Mouse (Mus musculus) left cerebral cortex, postnatal 36 days (tissue): ENCODE data around the gene Socs7. TPM values are rescaled to one million over a fixed set of nuclear protein-coding genes. Genes with fewer than 3 reads are reported as not detected.
A peak's percentile ranks its signal among the peaks of the same experiment; 100 is the strongest.
"Not testable (repeated sequence)": the region's sequence is repeated elsewhere in the genome, so short reads cannot be mapped to it uniquely, and the experiment has no call there.

Experiments used
- DNase-seq, 2 experiments: peaks; one replicate each; pipeline ENCODE4 v3.0.0; 2021 to 2022; ENCODE audit warnings: low spot score in 2 of 2, mixed read lengths in 1 of 2
- intact Hi-C: fragments of 180-260 bp; cut with DNase I; formaldehyde crosslinking; loops from one replicate; pipeline ENCODE4 v1.15.1; 2025
- total RNA-seq, 2 experiments: library from RNA; stranded (reverse); gene quantifications; 2 replicates each; pipeline ENCODE4 v1.2.3; 2021

Gene Socs7
- total RNA-seq, 2 experiments from 2014 or later, result 78.0 to 87.2 TPM

GRCm38 (mm10) chr11:97338302-97338976 lies 23.9 kb upstream of the Socs7 start:
- intact Hi-C loops, result loop anchor here (10.0 kb wide), 1 partner anchor 274 kb away; no protein-coding TSS in a partner anchor
- no peak for DNase-seq

GRCm38 (mm10) chr11:97338977-97339315 lies 23.4 kb upstream of the Socs7 start:
- DNase-seq, result peak; percentile 16 to 29
- intact Hi-C loops, result loop anchor here (10.0 kb wide), 1 partner anchor 274 kb away; no protein-coding TSS in a partner anchor

GRCm38 (mm10) chr11:97343175-97343574 lies 19.2 kb upstream of the Socs7 start:
- DNase-seq, result no peak

GRCm38 (mm10) chr11:97343619-97344018 lies 18.7 kb upstream of the Socs7 start:
- intact Hi-C loops, result no loop called here
- no peak for DNase-seq

More at GRCm38 (mm10) chr11:97343175-97343574, 19.2 kb upstream of the Socs7 start:
- intact Hi-C loops, result no loop called here

- intact Hi-C loops, result no loop called here
Observed at GRCm38 (mm10) chr11:97345446-97345845, 16.9 kb upstream of the Socs7 start.

GRCm38 (mm10) chr11:97346383-97346782 lies 16.0 kb upstream of the Socs7 start:
- no peak for DNase-seq
- intact Hi-C loops, result no loop called here

More at GRCm38 (mm10) chr11:97345446-97345845, 16.9 kb upstream of the Socs7 start:
- DNase-seq, result no peak

GRCm38 (mm10) chr11:97347291-97347690 lies 15.1 kb upstream of the Socs7 start:
- intact Hi-C loops, result no loop called here
- DNase-seq, result no peak

GRCm38 (mm10) chr11:97350035-97350434 lies 12.3 kb upstream of the Socs7 start:
- intact Hi-C loops, result no loop called here
- DNase-seq, result peak; percentile 37 to 55

- intact Hi-C loops, result no loop called here
Observed at GRCm38 (mm10) chr11:97352027-97352684, 10.2 kb upstream of the Socs7 start, which contains the start of gene Gpr179. TSS of gene Gpr179 (minus strand) at chr11:97352077.

GRCm38 (mm10) chr11:97352935-97353597 lies 9.3 kb upstream of the Socs7 start:
- no peak for DNase-seq
- intact Hi-C loops, result no loop called here

More at GRCm38 (mm10) chr11:97352027-97352684, 10.2 kb upstream of the Socs7 start, which contains the start of gene Gpr179:
- no peak for DNase-seq

GRCm38 (mm10) chr11:97354646-97355045 lies 7.7 kb upstream of the Socs7 start:
- no peak for DNase-seq
- intact Hi-C loops, result no loop called here

- DNase-seq, result no peak
- intact Hi-C loops, result no loop called here
Observed at GRCm38 (mm10) chr11:97355247-97355646, 7.1 kb upstream of the Socs7 start.

- intact Hi-C loops, result not testable (repeated sequence)
- DNase-seq, result peak; percentile 59 to 72
Observed at GRCm38 (mm10) chr11:97357663-97358062, 4.7 kb upstream of the Socs7 start.

- peak; percentile 41 to 58 for DNase-seq
Observed at GRCm38 (mm10) chr11:97362649-97362942, 245 bp downstream of the Socs7 start.

GRCm38 (mm10) chr11:97362943-97363643 lies 742 bp downstream of the Socs7 start:
- DNase-seq, result peak; percentile 36 to 39
- intact Hi-C loops, result loop anchor here (2.0 to 5.0 kb wide), 2 partner anchors 38 to 104 kb away; no protein-coding TSS in a partner anchor

More at GRCm38 (mm10) chr11:97362649-97362942, 245 bp downstream of the Socs7 start:
- intact Hi-C loops, result loop anchor here (2.0 to 5.0 kb wide), 2 partner anchors 38 to 105 kb away; no protein-coding TSS in a partner anchor

- DNase-seq, result no peak
- intact Hi-C loops, result loop anchor here (2.0 to 5.0 kb wide), 2 partner anchors 37 to 104 kb away; no protein-coding TSS in a partner anchor
Observed at GRCm38 (mm10) chr11:97363644-97363995, 1.3 kb downstream of the Socs7 start.

GRCm38 (mm10) chr11:97365556-97365955 lies 3.2 kb downstream of the Socs7 start:
- intact Hi-C loops, result no loop called here
- DNase-seq, result no peak

GRCm38 (mm10) chr11:97368501-97368900 lies 6.2 kb downstream of the Socs7 start:
- intact Hi-C loops, result no loop called here
- no peak for DNase-seq

- intact Hi-C loops, result no loop called here
- peak; percentile 71 to 78 for DNase-seq
Observed at GRCm38 (mm10) chr11:97370329-97371091, 8.2 kb downstream of the Socs7 start.
